Mouse (Mus musculus) testis, adult 2 months (tissue): ENCODE measurements at regions not wholly inside any gene's neighbourhood (a gene's known extent, or its start where the extent isn't known, plus 50 kb on each side); places are given as distances from the start of the nearest gene placed in this dataset.

ENCODE experiments used
- H3K27ac ChIP-seq: fragments of 200-500 bp; 2 replicates; pipeline ENCODE4 v1.5.1; 2012; ENCODE audit warnings: low read depth, low read length; ENCODE audit not compliant: control insufficient read depth, insufficient read depth
- H3K27me3 ChIP-seq: fragments of 200-500 bp; 2 replicates; pipeline ENCODE4 v1.6.1; 2012; ENCODE audit warnings: mild to moderate bottlenecking, low read length, moderate library complexity; ENCODE audit not compliant: control insufficient read depth, insufficient read depth
- H3K36me3 ChIP-seq: fragments of 200-500 bp; 2 replicates; pipeline ENCODE4 v1.6.1; 2012; ENCODE audit warnings: mild to moderate bottlenecking, low read length; ENCODE audit not compliant: control insufficient read depth, insufficient read depth
- H3K4me1 ChIP-seq: fragments of 200-500 bp; 2 replicates; pipeline ENCODE4 v1.6.1; 2012; ENCODE audit warnings: low read length; ENCODE audit not compliant: control insufficient read depth, insufficient read depth
- H3K4me3 ChIP-seq: fragments of 200-500 bp; 2 replicates; pipeline ENCODE4 v1.5.1; 2012; ENCODE audit warnings: low read depth, mild to moderate bottlenecking, low read length, moderate library complexity, mixed read lengths; ENCODE audit not compliant: control insufficient read depth
- CTCF ChIP-seq: fragments of 200-500 bp; IDR thresholded peaks from 2 replicates; pipeline ENCODE4 v1.5.1; 2012; ENCODE audit warnings: low read depth, mild to moderate bottlenecking, inconsistent platforms, low read length, moderate library complexity; ENCODE audit not compliant: control insufficient read depth, insufficient read depth, insufficient replicate concordance
- POLR2A ChIP-seq: fragments of 200-500 bp; IDR thresholded peaks from 2 replicates; pipeline ENCODE4 v1.6.1; 2012; ENCODE audit warnings: low read depth, mild to moderate bottlenecking, inconsistent platforms, low read length, moderate library complexity; ENCODE audit not compliant: control insufficient read depth

DNA sequence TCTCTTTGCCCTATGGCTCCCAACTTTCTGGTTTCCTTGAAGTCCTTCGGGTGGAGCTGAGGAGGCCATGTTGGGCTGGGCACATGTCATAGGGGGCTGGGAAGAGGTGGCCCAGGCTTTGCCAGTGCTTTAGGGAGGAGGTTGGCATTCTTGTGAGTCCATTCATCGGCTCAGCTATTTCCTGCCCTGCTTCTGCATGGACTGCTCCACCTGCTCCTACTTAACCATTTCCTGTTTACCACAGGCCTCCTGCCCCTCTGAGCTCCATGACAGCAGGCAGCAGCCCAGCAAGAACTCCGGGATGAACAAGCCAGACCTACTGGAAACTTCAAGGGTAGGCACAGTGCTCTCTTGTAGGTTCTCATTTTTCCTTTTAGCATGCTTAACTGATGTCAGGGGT, 80.3 kb downstream of the Zfp36l1 start:
- Histone ChIP-seq H3K27me3 (no peaks in the 10 kb centered on the region), H3K4me3 (no peak overlapping the region), H3K27ac (no peak overlapping the region), H3K4me1 (no peaks in the 10 kb centered on the region), H3K36me3 (no peaks in the 10 kb centered on the region)
- TF ChIP-seq CTCF, result no peak
- no peak for TF ChIP-seq POLR2A

DNA sequence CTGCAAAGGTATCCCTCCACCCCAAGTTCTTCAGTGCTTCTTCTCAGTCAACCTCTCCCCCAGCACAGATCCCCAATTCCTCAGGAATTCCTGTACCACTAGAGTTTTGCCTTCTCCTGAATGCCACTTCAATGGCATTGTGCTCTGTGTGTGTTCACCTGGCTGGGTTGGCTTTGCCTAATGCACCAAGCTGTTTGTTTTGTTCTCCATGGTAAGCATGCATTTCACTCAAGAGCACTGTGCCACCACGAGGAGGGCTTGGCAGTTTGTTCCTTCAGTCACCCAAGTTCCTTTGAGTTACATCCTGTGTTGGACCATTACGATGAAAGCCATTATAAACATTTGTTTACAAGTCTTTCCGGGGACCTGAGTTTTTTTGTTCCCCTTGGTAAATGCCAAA, 84.5 kb downstream of the Zfp36l1 start:
- Histone ChIP-seq H3K27ac (no peak overlapping the region), H3K4me1 (no peaks in the 10 kb centered on the region), H3K36me3 (no peaks in the 10 kb centered on the region), H3K27me3 (no peaks in the 10 kb centered on the region), H3K4me3 (no peak overlapping the region)
- TF ChIP-seq POLR2A (no peak), CTCF (no peak)

DNA sequence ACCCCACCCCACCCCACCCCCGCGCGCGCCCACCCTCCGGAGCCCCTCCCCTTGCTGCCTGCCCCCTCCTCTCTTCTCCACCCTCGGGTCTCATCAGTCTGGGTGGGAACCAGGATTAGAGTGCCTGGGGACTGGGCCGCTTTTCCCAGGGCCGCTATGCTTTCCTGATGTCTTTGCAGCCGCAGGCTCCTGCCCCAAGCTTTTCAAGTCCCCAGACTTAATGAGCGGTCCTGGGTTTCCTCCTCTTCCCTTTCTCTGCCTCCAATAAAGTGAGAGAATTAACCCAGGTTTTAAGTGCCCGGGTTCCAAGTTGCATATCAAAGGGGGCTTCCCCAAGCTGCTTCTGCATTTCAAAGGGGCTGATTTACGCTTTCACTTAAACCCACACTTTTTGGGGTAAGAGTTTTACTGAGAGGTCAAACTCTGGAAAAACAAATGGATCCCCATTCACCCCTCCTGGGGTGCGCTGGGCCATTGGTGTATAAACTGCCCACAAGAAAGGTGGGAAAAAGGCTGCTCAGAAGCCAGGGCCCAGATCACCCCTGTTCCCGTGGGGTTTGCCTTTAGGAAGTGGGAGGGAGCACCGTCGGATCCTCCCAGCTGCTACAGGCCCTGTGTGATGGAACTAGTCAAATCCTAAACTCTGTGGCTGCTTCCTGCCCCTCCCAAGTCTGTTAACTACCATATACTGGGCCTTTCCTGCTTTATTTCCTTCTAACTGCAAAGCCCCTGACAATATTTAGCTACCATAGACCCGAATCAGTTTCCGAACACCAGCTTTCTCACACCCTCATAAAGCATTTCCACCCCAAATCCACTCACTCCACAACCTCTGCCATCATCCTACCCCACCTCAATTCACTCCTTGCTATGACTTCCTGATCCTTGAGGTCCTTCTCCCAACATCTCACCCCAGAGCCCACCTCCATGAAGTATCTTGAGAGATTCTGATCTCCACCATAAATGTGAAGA, 89.4 kb downstream of the Zfp36l1 start:
- H3K36me3 ChIP-seq, result no peaks in the 10 kb centered on the region
- H3K4me3 ChIP-seq, result no peak overlapping the region
- no peak for TF ChIP-seq POLR2A
- no peak for TF ChIP-seq CTCF
- H3K27ac ChIP-seq, result no peak overlapping the region
- no peaks in the 10 kb centered on the region; the same call in none of the 2 replicates for H3K4me1 ChIP-seq
- no peaks in the 10 kb centered on the region for H3K27me3 ChIP-seq

DNA sequence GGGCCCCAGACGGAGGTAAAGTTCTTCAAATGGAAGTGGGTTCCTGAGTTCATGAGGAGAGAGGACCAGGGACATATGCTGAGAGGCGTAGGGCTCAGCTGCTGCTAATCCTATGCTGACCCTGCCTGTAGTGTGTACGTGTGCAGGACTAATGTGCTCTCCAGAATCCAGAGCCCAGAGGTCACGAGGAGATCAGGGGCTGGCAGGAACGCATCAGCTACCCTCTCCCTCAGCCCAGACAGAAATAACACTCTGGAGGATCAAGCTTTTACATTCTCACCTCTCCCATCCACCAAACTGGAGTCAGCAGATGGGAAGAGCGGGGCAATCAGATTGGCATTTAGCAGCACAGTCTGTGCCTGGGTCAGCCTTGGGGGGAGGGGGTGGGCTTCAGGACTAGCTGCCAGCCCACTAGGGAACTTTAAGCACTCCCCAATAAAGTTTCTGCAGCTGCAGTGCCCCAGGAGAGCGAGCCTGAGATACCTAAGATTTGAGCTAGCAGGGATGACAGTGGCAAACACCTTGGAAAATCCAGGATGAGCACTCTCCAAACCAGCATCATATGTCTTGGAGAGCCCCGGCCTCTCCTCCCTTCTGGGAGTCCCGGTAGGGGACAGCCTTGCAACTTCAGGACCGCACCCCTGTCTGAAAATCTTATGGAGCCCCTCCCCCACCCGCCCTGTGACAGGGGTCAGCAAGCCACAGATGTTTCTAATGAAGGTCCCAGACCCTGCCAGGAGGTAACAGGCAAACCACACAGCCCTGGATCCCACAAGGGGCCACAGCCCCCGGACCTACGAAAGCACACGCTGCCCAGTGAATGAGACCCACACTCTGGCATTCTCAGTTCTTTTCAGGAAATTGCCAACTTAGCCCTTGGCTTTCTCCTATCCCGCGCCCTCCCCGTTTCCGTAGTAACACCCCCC, 90.4 kb downstream of the Zfp36l1 start:
- no peaks in the 10 kb centered on the region for H3K27me3 ChIP-seq
- no peaks in the 10 kb centered on the region; the same call in none of the 2 replicates for H3K4me1 ChIP-seq
- no peaks in the 10 kb centered on the region for H3K36me3 ChIP-seq
- no peak overlapping the region for H3K4me3 ChIP-seq
- no peak for TF ChIP-seq CTCF
- TF ChIP-seq POLR2A, result no peak
- no peak overlapping the region for H3K27ac ChIP-seq

DNA sequence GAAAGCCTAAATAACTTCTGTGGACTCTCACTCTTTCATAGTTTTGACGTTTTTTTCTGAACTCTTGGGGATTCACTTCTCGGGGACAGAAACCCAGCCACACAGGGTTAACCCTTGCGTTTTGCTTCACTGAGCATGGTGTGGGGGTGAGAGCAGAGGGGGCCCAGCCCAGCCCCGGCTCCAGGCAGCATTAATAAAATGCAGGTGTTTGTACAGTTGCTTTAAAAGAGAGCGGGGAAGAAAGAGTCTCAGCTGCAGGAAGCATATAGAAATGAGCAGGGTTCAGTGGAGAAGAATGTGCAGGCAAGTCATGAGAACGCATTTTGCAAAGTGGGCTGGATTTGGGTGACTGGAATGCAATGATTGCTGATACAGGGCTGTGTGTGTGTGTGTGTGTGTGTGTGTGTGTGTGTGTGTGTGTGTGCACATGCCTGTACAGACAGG, 91.8 kb downstream of the Zfp36l1 start:
- H3K27ac ChIP-seq, result no peak overlapping the region
- H3K27me3 ChIP-seq, result no peaks in the 10 kb centered on the region
- no peaks in the 10 kb centered on the region for H3K36me3 ChIP-seq
- no peaks in the 10 kb centered on the region; the same call in none of the 2 replicates for H3K4me1 ChIP-seq
- TF ChIP-seq POLR2A (no peak), CTCF (no peak)
- no peak overlapping the region for H3K4me3 ChIP-seq

DNA sequence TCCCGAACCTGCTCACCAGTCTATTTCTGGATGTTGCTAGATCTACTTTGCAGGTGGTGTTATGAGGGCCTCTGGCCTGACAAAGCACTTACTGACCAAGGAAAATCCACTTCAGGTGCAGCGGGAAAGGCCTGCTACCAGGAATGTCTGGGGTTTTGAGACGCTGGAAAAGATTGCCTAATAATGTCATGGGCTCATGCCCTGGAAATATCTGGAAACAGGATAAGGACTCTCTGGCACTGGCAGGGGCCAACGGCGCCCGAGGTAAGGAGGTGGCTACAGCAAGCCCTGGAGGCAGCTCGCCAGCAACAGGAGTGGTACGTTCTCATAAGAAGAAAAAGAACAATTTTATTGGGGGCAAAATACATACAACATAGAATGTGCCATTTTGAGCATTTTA, 94.7 kb downstream of the Zfp36l1 start:
- no peak overlapping the region for H3K27ac ChIP-seq
- TF ChIP-seq POLR2A (no peak), CTCF (no peak)
- H3K27me3 ChIP-seq, result no peaks in the 10 kb centered on the region
- no peak overlapping the region for H3K4me3 ChIP-seq
- peaks cover 9% of the 10 kb centered on the region for H3K4me1 ChIP-seq
- H3K36me3 ChIP-seq, result no peaks in the 10 kb centered on the region
